ENCODE assay signal across 8 mouse cellular contexts in the genomic region with DNA sequence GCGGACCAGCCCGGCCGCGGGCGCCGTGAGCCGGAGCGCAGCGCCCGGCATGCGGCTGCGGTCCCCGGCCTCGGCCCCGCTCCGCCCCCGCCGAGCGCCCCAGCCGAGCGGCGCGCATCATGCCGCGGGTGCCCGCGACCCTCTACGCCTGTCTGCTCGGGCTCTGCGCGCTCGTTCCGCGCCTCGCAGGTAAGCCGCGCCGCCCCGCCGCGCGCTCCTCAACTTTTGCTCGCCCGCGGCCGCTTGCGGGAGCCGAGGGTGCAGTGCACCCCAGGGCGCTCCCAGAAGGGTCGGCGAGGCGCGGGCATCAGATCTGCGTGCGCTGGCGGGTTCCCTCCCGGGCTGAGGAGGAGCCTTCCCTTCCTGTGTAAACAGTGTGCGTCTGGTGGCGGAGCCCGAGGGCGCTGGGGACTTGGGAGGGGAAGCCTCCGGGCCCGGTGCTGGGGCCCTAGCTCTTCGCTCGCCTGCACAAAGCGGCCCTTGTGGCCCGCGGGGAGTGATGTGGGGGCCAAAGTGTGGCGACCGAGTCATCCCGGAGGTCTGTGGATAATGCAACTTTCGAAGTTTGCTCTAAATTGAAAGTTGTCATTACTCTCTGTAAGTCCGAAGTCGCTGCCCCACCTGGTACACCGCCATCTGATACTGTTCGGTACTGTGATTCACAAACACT. TPM values are rescaled to one million over a fixed set of nuclear protein-coding genes. Genes with fewer than 3 reads are reported as not detected.
DNase-seq lines count a peak whose midpoint lies in the region; ATAC-seq and TF ChIP-seq lines count a peak whose summit lies in the region.

No protein-coding gene starts in this region.

- no peak for TF ChIP-seq CTCF in thymus, adult 2 months (IDR thresholded peaks at IDR 0.05; ENCODE audit: borderline replicate concordance, control insufficient read depth, extremely low read depth, insufficient read depth, low read length, poor library complexity)

- H3K9ac ChIP-seq in hindbrain, embryonic 16.5 days (ENCODE audit: low read depth, low read length), result peak overlapping the region; percentile 71
- peak overlapping the region; percentile 93 for H3K9ac ChIP-seq in limb, embryonic 15.5 days
- peak overlapping the region; percentile 71 for H3K9ac ChIP-seq in midbrain, embryonic 13.5 days (replicated peaks)

- ATAC-seq in hindbrain, embryonic 16.5 days, result peak; percentile 73
- peak; percentile 76 for ATAC-seq in limb, embryonic 15.5 days (ENCODE audit: insufficient number of reproducible peaks, low FRiP score, low TSS enrichment, low read depth)
- peak; percentile 75 for ATAC-seq in midbrain, embryonic 13.5 days

- peak overlapping the region; percentile 60; the same call in 1 of the 2 replicates for H3K27ac ChIP-seq in hindbrain, embryonic 16.5 days (ENCODE audit: low read depth, low read length)
- H3K27ac ChIP-seq in limb, embryonic 15.5 days, result peak overlapping the region; percentile 90
- H3K27ac ChIP-seq in midbrain, embryonic 13.5 days, result 0 out of 2 replicates have a peak overlapping the region, but pooled peaks have one; percentile 11
- H3K27ac ChIP-seq in thymus, adult 2 months (ENCODE audit: control insufficient read depth, insufficient read depth, low read length), result no peak overlapping the region

- peak; percentile 29 for DNase-seq in right cerebral cortex, postnatal 14 days
- DNase-seq in right cerebral cortex, adult 2 months (ENCODE audit: low spot score in 2 of 2), result no peak
- DNase-seq in cerebellum, adult 8-10 months, result peak; percentile 55
- peak; percentile 57 for DNase-seq in gastrocnemius, postnatal 14 days
- peak; percentile 47 for DNase-seq in thymus, adult 2 months

- no peaks in the 10 kb centered on the region for H3K36me3 ChIP-seq in hindbrain, embryonic 16.5 days (ENCODE audit: control insufficient read depth, insufficient read depth, low read length)
- H3K36me3 ChIP-seq in limb, embryonic 15.5 days, result no peaks in the 10 kb centered on the region
- H3K36me3 ChIP-seq in midbrain, embryonic 13.5 days, result no peaks in the 10 kb centered on the region
- H3K36me3 ChIP-seq in thymus, adult 2 months (ENCODE audit: control insufficient read depth, insufficient read depth, low read length), result no peaks in the 10 kb centered on the region

- intact Hi-C loops in gastrocnemius, postnatal 14 days (cut with DNase I; ENCODE audit: low total_unique reads), result loop anchor here (10.0 kb wide), 1 partner anchor 55 kb away; no protein-coding TSS in a partner anchor

- H3K4me2 ChIP-seq in hindbrain, embryonic 16.5 days (ENCODE audit: low read length), result peak overlapping the region; percentile 99
- H3K4me2 ChIP-seq in limb, embryonic 15.5 days, result peak overlapping the region; percentile 79
- H3K4me2 ChIP-seq in midbrain, embryonic 13.5 days (replicated peaks), result peak overlapping the region; percentile 98

- under 1% methylated on average over 47 of the region's 76 CpGs for WGBS in hindbrain, embryonic 16.5 days
- under 1% methylated on average over 73 of the region's 76 CpGs for WGBS in limb, embryonic 15.5 days
- under 1% methylated on average over 61 of the region's 76 CpGs for WGBS in midbrain, embryonic 13.5 days
- 1% methylated on average over 74 of the region's 76 CpGs for WGBS in thymus, adult 2 months

- H3K9me3 ChIP-seq in hindbrain, embryonic 16.5 days (ENCODE audit: control insufficient read depth, low read length), result no peaks in the 10 kb centered on the region
- H3K9me3 ChIP-seq in limb, embryonic 15.5 days, result no peaks in the 10 kb centered on the region
- H3K9me3 ChIP-seq in midbrain, embryonic 13.5 days, result no peaks in the 10 kb centered on the region

- peaks cover 19% of the 10 kb centered on the region for H3K4me1 ChIP-seq in hindbrain, embryonic 16.5 days (ENCODE audit: control insufficient read depth, insufficient read depth, low read depth, low read length)
- H3K4me1 ChIP-seq in limb, embryonic 15.5 days, result peaks cover 44% of the 10 kb centered on the region
- peaks cover 38% of the 10 kb centered on the region for H3K4me1 ChIP-seq in midbrain, embryonic 13.5 days (replicated peaks)
- peaks cover 25% of the 10 kb centered on the region for H3K4me1 ChIP-seq in thymus, adult 2 months (replicated peaks; ENCODE audit: control insufficient read depth, insufficient read depth, low read length)

- peak overlapping the region; percentile 73 for H3K4me3 ChIP-seq in hindbrain, embryonic 16.5 days (ENCODE audit: low read length)
- H3K4me3 ChIP-seq in limb, embryonic 15.5 days, result peak overlapping the region; percentile 91
- peak overlapping the region; percentile 74 for H3K4me3 ChIP-seq in midbrain, embryonic 13.5 days (replicated peaks)
- peak overlapping the region; percentile 55 for H3K4me3 ChIP-seq in thymus, adult 2 months (ENCODE audit: control insufficient read depth, insufficient read depth, low read length)

- TF ChIP-seq POLR2A in thymus, adult 2 months (IDR thresholded peaks at IDR 0.05; ENCODE audit: control insufficient read depth, extremely low read depth, insufficient read depth, low read length, poor library complexity), result no peak

- peaks cover 15% of the 10 kb centered on the region for H3K27me3 ChIP-seq in hindbrain, embryonic 16.5 days (replicated peaks; ENCODE audit: control insufficient read depth, insufficient read depth, low read length)
- no peaks in the 10 kb centered on the region for H3K27me3 ChIP-seq in limb, embryonic 15.5 days
- H3K27me3 ChIP-seq in midbrain, embryonic 13.5 days, result peaks cover 62% of the 10 kb centered on the region
- peaks cover 3% of the 10 kb centered on the region; the same call in 1 of the 2 replicates for H3K27me3 ChIP-seq in thymus, adult 2 months (ENCODE audit: control insufficient read depth, insufficient read depth, low read length)

RNA-seq across cellular contexts. Expression of a gene that starts 0.5 kb away (rescaled TPM):
- total RNA-seq in gastrocnemius, postnatal 14 days (2021), result 10 to 100 TPM; 31.9 to 33.3 TPM
- polyA plus RNA-seq in hindbrain, embryonic 16.5 days (2015; fragmentation: Nextera tagmentation; extraction: Ambion mirVana), result 4.9 and 7.8 TPM in 2 replicates
- polyA plus RNA-seq in limb, embryonic 15.5 days (2015; fragmentation: Nextera tagmentation; extraction: Ambion mirVana), result 74.9 and 77.5 TPM in 2 replicates
- polyA plus RNA-seq in midbrain, embryonic 13.5 days (2015; fragmentation: Nextera tagmentation; extraction: Ambion mirVana), result 5.3 and 10.3 TPM in 2 replicates
- polyA plus RNA-seq in thymus, adult 2 months (2012; rRNA removed), result 20.1 and 28.3 TPM in 2 replicates

RNA-seq across cellular contexts. Expression of a gene that starts 36.1 kb away (rescaled TPM):
- total RNA-seq in gastrocnemius, postnatal 14 days (2021), result not detected
- not detected in 2 replicates for polyA plus RNA-seq in hindbrain, embryonic 16.5 days (2015; fragmentation: Nextera tagmentation; extraction: Ambion mirVana)
- polyA plus RNA-seq in limb, embryonic 15.5 days (2015; fragmentation: Nextera tagmentation; extraction: Ambion mirVana), result 0.14 TPM in 1 of 2 replicates, not detected in the other
- 0.07 and 0.23 TPM in 2 replicates for polyA plus RNA-seq in midbrain, embryonic 13.5 days (2015; fragmentation: Nextera tagmentation; extraction: Ambion mirVana)
- 5.0 and 5.5 TPM in 2 replicates for polyA plus RNA-seq in thymus, adult 2 months (2012; rRNA removed)

Comparison
In these comparisons a context has a peak if more than half of its experiments do, and no peak if none do; other contexts are left out.
1. DNase-seq: peak in right cerebral cortex, postnatal 14 days (single experiment), cerebellum, adult 8-10 months (single experiment), gastrocnemius, postnatal 14 days (single experiment) and thymus, adult 2 months (single experiment); none in right cerebral cortex, adult 2 months (0 of 2).
2. Peak in every context shown above with its lines, with median percentiles within 50 percentile points of each other: ATAC-seq, H3K4me2 ChIP-seq, H3K4me3 ChIP-seq and H3K9ac ChIP-seq.